Mouse (Mus musculus): ENCODE measurements around the gene Zfp445. TPM values are rescaled to one million over a fixed set of nuclear protein-coding genes. Genes with fewer than 3 reads are reported as not detected.

Zfp445 gene
- polyA plus RNA-seq, 1 experiment from 2014 or later, result 17.0 TPM

DNA sequence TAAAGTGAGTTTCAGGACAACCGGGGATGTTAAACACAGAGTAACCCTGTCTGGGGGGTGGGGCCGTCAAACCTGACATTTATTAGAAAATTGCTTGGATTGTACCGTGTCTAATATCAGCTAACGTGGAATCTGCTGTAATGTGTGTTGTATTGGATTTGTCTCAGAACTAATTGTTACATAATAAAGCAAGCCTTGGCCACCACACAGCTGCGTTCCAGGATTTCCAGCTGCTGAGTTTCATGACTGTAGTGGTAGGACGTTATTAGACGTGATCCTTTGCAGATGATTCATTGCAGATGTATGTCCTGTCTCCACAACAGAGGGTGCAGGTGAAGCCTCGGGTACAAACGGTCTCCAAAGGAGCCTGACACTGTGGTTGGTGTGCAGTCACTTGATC, 29.7 kb downstream of the Zfp445 start:
- ATAC-seq (ENCODE audit: low FRiP score, low TSS enrichment) (no peak), DNase-seq (ENCODE audit: low spot score) (no peak)
- H3K9me3 ChIP-seq (ENCODE audit: control insufficient read depth, low read length), result no peaks in the 10 kb centered on the region
- WGBS, result 45% methylated on average over 9 of the region's 9 CpGs
- TF ChIP-seq CTCF (IDR thresholded peaks at IDR 0.05; ENCODE audit: low read depth) (no peak), EP300 (optimal IDR thresholded peaks at IDR 0.05) (no peak)
- no peak overlapping the region for H3K4me2 ChIP-seq (replicated peaks; ENCODE audit: low read depth)
- no peak overlapping the region for H3K9ac ChIP-seq (ENCODE audit: low read length)
- H3K36me3 ChIP-seq (ENCODE audit: control insufficient read depth, insufficient read depth, low read length), result no peaks in the 10 kb centered on the region; the same call in 1 of the 2 replicates
- no peak overlapping the region for H3K27ac ChIP-seq (replicated peaks)
- no peak overlapping the region for H3K4me3 ChIP-seq (ENCODE audit: low read depth, low read length)
- no peaks in the 10 kb centered on the region for H3K27me3 ChIP-seq (ENCODE audit: control insufficient read depth, insufficient read depth, low read length)
- peaks cover 4% of the 10 kb centered on the region; the same call in 1 of the 2 replicates for H3K4me1 ChIP-seq (replicated peaks; ENCODE audit: control insufficient read depth, insufficient read depth)

DNA sequence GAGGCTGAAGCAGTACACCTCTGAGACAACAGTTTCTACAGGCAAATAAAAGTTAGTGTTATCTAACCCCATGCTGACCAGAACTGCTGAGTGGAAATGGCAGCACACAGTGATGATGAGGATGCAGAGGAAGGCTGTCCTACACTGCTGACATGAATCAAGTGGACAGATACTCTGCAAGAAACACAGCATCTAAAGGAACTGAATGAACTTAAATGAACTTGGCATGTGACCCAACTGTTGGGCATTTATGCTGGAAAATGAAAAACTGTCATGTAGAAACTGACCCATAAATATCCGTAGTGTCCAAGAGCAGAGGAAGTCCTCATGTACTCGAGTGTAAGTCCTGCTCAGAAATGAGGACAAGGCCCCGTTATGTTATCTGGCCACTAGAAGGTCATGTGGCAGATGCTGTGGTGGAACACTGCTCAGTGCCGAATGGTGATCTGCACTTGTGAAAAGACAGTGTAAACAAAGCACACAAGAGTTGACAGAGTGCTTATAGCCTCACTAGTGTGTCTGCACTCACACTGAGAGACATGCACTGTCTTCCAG, 35.9 kb downstream of the Zfp445 start:
- TF ChIP-seq CTCF (IDR thresholded peaks at IDR 0.05; ENCODE audit: low read depth) (no peak), EP300 (optimal IDR thresholded peaks at IDR 0.05) (no peak)
- H3K4me1 ChIP-seq (replicated peaks; ENCODE audit: control insufficient read depth, insufficient read depth), result no peaks in the 10 kb centered on the region
- H3K9ac ChIP-seq (ENCODE audit: low read length), result no peak overlapping the region
- H3K27me3 ChIP-seq (ENCODE audit: control insufficient read depth, insufficient read depth, low read length), result no peaks in the 10 kb centered on the region
- H3K9me3 ChIP-seq (ENCODE audit: control insufficient read depth, low read length), result no peaks in the 10 kb centered on the region
- no peak overlapping the region for H3K4me2 ChIP-seq (replicated peaks; ENCODE audit: low read depth)
- no peak overlapping the region for H3K27ac ChIP-seq (replicated peaks)
- H3K4me3 ChIP-seq (ENCODE audit: low read depth, low read length), result no peak overlapping the region
- DNase-seq (ENCODE audit: low spot score), result no peak
- no peaks in the 10 kb centered on the region; the same call in 1 of the 2 replicates for H3K36me3 ChIP-seq (ENCODE audit: control insufficient read depth, insufficient read depth, low read length)
- 67% methylated on average over 4 of the region's 4 CpGs for WGBS
- no peak for ATAC-seq (ENCODE audit: low FRiP score, low TSS enrichment)

DNA sequence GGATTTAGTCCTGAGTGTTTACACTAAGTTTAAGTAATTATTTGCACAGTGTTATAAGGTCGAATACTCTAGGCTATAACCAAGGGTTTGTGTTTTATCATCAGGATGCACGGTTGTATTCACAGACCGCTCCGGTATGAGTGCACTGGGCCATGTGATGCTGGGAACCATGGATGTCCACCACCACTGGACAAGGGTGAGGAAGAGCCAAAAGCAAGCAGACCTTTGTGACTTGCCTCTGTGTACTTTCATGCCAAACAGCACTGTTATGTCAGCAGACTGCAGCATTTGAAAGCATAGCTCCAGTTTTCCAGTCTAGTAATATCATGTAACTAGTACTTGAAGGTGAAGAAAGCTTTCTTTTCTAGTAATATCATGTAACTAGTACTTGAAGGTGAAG, 39.1 kb downstream of the Zfp445 start:
- no peak overlapping the region for H3K4me2 ChIP-seq (replicated peaks; ENCODE audit: low read depth)
- no peak for DNase-seq (ENCODE audit: low spot score)
- H3K27me3 ChIP-seq (ENCODE audit: control insufficient read depth, insufficient read depth, low read length), result no peaks in the 10 kb centered on the region
- H3K27ac ChIP-seq (replicated peaks), result no peak overlapping the region
- H3K36me3 ChIP-seq (ENCODE audit: control insufficient read depth, insufficient read depth, low read length), result no peaks in the 10 kb centered on the region
- H3K4me3 ChIP-seq (ENCODE audit: low read depth, low read length), result no peak overlapping the region
- no peaks in the 10 kb centered on the region for H3K4me1 ChIP-seq (replicated peaks; ENCODE audit: control insufficient read depth, insufficient read depth)
- H3K9ac ChIP-seq (ENCODE audit: low read length), result no peak overlapping the region
- no peak for TF ChIP-seq EP300 (optimal IDR thresholded peaks at IDR 0.05)
- TF ChIP-seq CTCF (IDR thresholded peaks at IDR 0.05; ENCODE audit: low read depth), result no peak
- WGBS, result 66% methylated on average over 4 of the region's 4 CpGs
- ATAC-seq (ENCODE audit: low FRiP score, low TSS enrichment), result no peak
- H3K9me3 ChIP-seq (ENCODE audit: control insufficient read depth, low read length), result no peaks in the 10 kb centered on the region

DNA sequence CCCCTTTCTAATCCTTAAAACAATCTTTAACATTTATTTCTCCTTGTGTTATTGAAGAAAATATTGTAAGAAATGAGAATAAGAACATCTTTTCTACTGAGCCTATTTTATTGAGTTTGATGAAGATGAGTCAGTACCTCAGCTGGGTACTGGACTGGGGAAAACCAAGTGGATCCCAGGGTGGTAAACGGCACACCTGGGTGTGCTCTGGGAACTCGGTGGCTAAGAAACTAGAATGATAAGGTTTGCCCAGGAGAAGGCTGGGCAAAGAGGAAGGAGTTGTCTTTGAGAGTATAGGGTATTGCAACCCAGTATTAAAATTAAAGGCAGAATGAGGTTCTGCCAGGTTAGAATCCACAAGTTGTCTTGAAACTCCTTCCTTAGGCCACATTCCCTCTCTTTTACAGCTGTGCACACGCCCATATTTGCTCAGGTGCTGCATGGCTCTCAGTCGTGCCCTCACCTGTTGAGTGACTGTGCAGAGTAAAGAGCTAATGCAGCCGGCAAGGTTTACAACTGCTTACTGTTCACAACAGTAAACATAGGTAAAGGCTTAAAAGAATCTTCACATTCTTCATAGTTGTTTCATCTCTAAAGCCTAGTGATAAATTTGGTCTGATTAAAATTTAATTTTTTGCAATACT, 42.3 kb downstream of the Zfp445 start:
- Histone ChIP-seq H3K4me3 (ENCODE audit: low read depth, low read length) (no peak overlapping the region), H3K4me2 (replicated peaks; ENCODE audit: low read depth) (no peak overlapping the region), H3K27me3 (ENCODE audit: control insufficient read depth, insufficient read depth, low read length) (no peaks in the 10 kb centered on the region), H3K27ac (replicated peaks) (no peak overlapping the region), H3K9me3 (ENCODE audit: control insufficient read depth, low read length) (no peaks in the 10 kb centered on the region), H3K4me1 (replicated peaks; ENCODE audit: control insufficient read depth, insufficient read depth) (no peaks in the 10 kb centered on the region), H3K9ac (ENCODE audit: low read length) (no peak overlapping the region), H3K36me3 (ENCODE audit: control insufficient read depth, insufficient read depth, low read length) (no peaks in the 10 kb centered on the region)
- peak; percentile 56 for DNase-seq (ENCODE audit: low spot score)
- ATAC-seq (ENCODE audit: low FRiP score, low TSS enrichment), result peak; percentile 69; the same call in 1 of the 2 replicates
- TF ChIP-seq CTCF (IDR thresholded peaks at IDR 0.05; ENCODE audit: low read depth), result no peak
- TF ChIP-seq EP300 (optimal IDR thresholded peaks at IDR 0.05), result no peak
- 62% methylated on average over 5 of the region's 5 CpGs for WGBS

DNA sequence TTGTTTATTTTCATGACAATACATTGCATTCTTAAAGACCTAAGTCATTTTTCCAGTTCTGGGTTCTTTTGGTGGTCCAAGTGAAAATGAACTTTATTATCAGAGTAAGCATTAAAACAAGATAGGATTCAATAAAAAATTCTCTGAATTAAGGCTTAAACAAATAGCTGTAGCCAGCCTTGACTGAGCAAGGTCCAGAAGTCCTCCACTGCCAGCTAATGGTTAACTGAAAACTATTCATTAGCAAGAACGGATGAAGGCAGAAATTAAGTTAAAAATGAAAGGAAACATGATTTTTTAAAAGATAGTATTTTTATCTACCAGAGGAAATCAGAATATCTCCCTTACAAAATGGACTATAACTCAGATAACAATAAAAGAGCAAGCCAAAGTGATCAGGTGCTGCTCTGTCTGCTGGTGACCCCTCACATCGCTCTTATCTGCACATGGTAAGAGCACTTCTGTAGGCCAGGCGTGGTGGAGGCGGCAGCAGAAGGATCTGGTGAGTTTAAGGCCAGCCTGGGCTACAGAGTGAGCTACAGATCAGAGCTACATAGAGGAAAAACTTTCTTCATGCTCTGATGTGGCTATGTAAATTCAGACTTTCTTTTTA, 50.5 kb downstream of the Zfp445 start:
- Histone ChIP-seq H3K36me3 (ENCODE audit: control insufficient read depth, insufficient read depth, low read length) (no peaks in the 10 kb centered on the region), H3K9me3 (ENCODE audit: control insufficient read depth, low read length) (no peaks in the 10 kb centered on the region), H3K27me3 (ENCODE audit: control insufficient read depth, insufficient read depth, low read length) (no peaks in the 10 kb centered on the region), H3K4me2 (replicated peaks; ENCODE audit: low read depth) (no peak overlapping the region), H3K9ac (ENCODE audit: low read length) (no peak overlapping the region), H3K4me3 (ENCODE audit: low read depth, low read length) (no peak overlapping the region), H3K27ac (replicated peaks) (no peak overlapping the region), H3K4me1 (replicated peaks; ENCODE audit: control insufficient read depth, insufficient read depth) (no peaks in the 10 kb centered on the region)
- DNase-seq (ENCODE audit: low spot score) (no peak), ATAC-seq (ENCODE audit: low FRiP score, low TSS enrichment) (no peak)
- TF ChIP-seq CTCF (IDR thresholded peaks at IDR 0.05; ENCODE audit: low read depth) (no peak), EP300 (optimal IDR thresholded peaks at IDR 0.05) (no peak)
- WGBS, result 64% methylated on average over 4 of the region's 4 CpGs

DNA sequence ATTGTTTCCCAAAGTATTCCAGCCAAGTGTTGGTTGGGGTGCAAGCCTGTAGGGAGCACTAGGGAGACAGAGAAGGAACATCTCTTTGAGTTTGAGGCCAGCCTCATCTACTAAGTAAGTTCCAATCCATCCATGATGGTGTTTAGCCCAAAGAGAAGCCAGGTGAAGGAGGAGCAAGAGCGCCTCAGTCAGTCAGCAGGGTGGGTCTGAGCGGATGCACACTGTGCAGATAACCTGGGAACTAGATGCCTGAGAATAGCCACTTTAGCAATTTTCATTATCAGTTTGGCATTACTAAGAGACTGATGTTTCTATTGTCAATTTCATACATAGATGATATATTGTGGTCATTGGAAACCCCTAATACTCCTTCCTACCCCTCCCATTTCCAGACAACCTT, 51.0 kb downstream of the Zfp445 start:
- no peaks in the 10 kb centered on the region for H3K4me1 ChIP-seq (replicated peaks; ENCODE audit: control insufficient read depth, insufficient read depth)
- H3K27ac ChIP-seq (replicated peaks), result no peak overlapping the region
- H3K4me2 ChIP-seq (replicated peaks; ENCODE audit: low read depth), result no peak overlapping the region
- no peak for TF ChIP-seq CTCF (IDR thresholded peaks at IDR 0.05; ENCODE audit: low read depth)
- no peak for TF ChIP-seq EP300 (optimal IDR thresholded peaks at IDR 0.05)
- 96% methylated on average over 2 of the region's 2 CpGs for WGBS
- ATAC-seq (ENCODE audit: low FRiP score, low TSS enrichment) (no peak), DNase-seq (ENCODE audit: low spot score) (no peak)
- no peaks in the 10 kb centered on the region for H3K36me3 ChIP-seq (ENCODE audit: control insufficient read depth, insufficient read depth, low read length)
- H3K9ac ChIP-seq (ENCODE audit: low read length), result no peak overlapping the region
- H3K9me3 ChIP-seq (ENCODE audit: control insufficient read depth, low read length), result no peaks in the 10 kb centered on the region
- H3K4me3 ChIP-seq (ENCODE audit: low read depth, low read length), result no peak overlapping the region
- no peaks in the 10 kb centered on the region for H3K27me3 ChIP-seq (ENCODE audit: control insufficient read depth, insufficient read depth, low read length)
